In the genomic region with DNA sequence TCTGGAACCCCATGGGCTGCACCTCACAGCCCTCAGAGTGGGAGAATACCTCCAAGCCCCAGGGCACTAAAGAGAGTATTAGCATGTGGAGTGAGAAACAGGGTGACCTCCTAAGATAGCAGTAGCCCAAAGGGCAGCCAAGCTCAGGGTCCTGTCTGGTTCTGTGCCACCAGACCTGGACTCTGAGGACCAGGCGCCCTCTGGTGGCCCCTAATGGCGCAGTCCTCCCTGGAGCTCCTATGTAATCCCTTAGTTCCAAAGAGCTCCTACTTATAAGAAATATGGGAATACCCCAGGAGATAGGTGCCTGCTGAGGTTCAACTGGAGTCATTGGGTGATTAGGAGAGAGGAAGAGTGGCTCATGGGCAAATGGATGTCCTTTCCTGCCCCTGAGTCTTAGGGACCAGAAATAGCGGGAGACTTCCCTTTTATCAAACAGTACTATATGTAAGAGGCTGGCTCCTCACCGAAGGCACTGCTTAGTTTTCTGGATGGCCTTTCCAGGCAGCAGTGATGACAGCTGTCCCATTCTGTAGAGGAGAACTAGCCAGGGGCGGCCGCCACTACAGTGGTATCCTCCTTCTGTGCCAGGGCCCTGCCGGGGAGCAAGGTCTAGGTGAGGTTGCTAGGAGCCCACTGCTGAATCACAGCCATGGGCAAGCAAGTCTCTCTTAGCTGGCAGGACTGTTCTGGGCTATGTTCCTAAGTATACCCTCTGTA, we compare ENCODE assay signal across 8 mouse cellular contexts. TPM values are rescaled to one million over a fixed set of nuclear protein-coding genes. Genes with fewer than 3 reads are reported as not detected.
A peak's percentile ranks its signal among the peaks of the same experiment; 100 is the strongest.
DNase-seq lines count a peak whose midpoint lies in the region; ATAC-seq and TF ChIP-seq lines count a peak whose summit lies in the region.

No protein-coding gene starts in this region.

- TF ChIP-seq POLR2A in kidney, adult 2 months (IDR thresholded peaks at IDR 0.05; ENCODE audit: low read depth, low read length) = no peak

- peaks cover 14% of the 10 kb centered on the region for H3K4me1 ChIP-seq in liver, embryonic 12.5 days
- no peaks in the 10 kb centered on the region for H3K4me1 ChIP-seq in kidney, adult 2 months (ENCODE audit: control insufficient read depth, insufficient read depth, low read length)
- peaks cover 37% of the 10 kb centered on the region for H3K4me1 ChIP-seq in limb, embryonic 10.5 days

- intact Hi-C loops in gastrocnemius, postnatal 36 days (cut with DNase I) = loop anchor here (1.0 to 5.0 kb wide), 3 partner anchors 62 to 186 kb away; partner anchors contain the start of gene Otos

- no peak overlapping the region for H3K4me2 ChIP-seq in liver, embryonic 12.5 days

- 40% methylated on average over 7 of the region's 7 CpGs for WGBS in liver, embryonic 12.5 days (ENCODE audit: insufficient replicate concordance)
- WGBS in kidney, adult 2 months = 51% methylated on average over 7 of the region's 7 CpGs
- WGBS in limb, embryonic 10.5 days = 67% methylated on average over 7 of the region's 7 CpGs

- no peak overlapping the region for H3K27ac ChIP-seq in liver, embryonic 12.5 days
- no peak overlapping the region for H3K27ac ChIP-seq in kidney, adult 2 months (ENCODE audit: insufficient read depth, low read depth, low read length)
- no peak overlapping the region for H3K27ac ChIP-seq in limb, embryonic 10.5 days

- DNase-seq in liver = peak; percentile 66
- peak; percentile 92 for DNase-seq in embryo, embryonic 10.5 days (ENCODE audit: low spot score)
- peak; percentile 75 to 82 for DNase-seq in gastrocnemius, postnatal 36 days
- DNase-seq in kidney, adult 2 months = peak; percentile 84
- peak; percentile 89 for DNase-seq in limb, embryonic 10.5 days (ENCODE audit: low spot score)
- DNase-seq in splenic B cell, adult 2 months (ENCODE audit: low read depth, low spot score) = peak; percentile 31

- H3K27me3 ChIP-seq in liver, embryonic 12.5 days (replicated peaks) = peaks cover 59% of the 10 kb centered on the region
- no peaks in the 10 kb centered on the region for H3K27me3 ChIP-seq in kidney, adult 2 months (replicated peaks; ENCODE audit: control insufficient read depth, insufficient read depth, low read length)
- peaks cover 10% of the 10 kb centered on the region for H3K27me3 ChIP-seq in limb, embryonic 10.5 days (ENCODE audit: low read depth, poor library complexity, severe bottlenecking)
- no peaks in the 10 kb centered on the region for H3K27me3 ChIP-seq in splenic B cell, adult 2 months (ENCODE audit: control insufficient read depth, insufficient read depth, low read length, poor library complexity, severe bottlenecking)

- ATAC-seq in liver, embryonic 12.5 days = no peak
- 0 out of 2 replicates have a peak, but pooled peaks have one; percentile 10 for ATAC-seq in monocyte, adult 5-6 weeks (replicated peaks; ENCODE audit: insufficient number of reproducible peaks, low FRiP score, low TSS enrichment, poor library complexity, severe bottlenecking)

- H3K36me3 ChIP-seq in liver, embryonic 12.5 days = no peaks in the 10 kb centered on the region
- no peaks in the 10 kb centered on the region for H3K36me3 ChIP-seq in kidney, adult 2 months (ENCODE audit: control insufficient read depth, insufficient read depth, low read length)
- H3K36me3 ChIP-seq in limb, embryonic 10.5 days = peaks cover 47% of the 10 kb centered on the region
- H3K36me3 ChIP-seq in splenic B cell, adult 2 months (ENCODE audit: control insufficient read depth, insufficient read depth, low read length, poor library complexity, severe bottlenecking) = no peaks in the 10 kb centered on the region

- no peak overlapping the region for H3K4me3 ChIP-seq in liver, embryonic 12.5 days
- no peak overlapping the region for H3K4me3 ChIP-seq in kidney, adult 2 months (ENCODE audit: insufficient read depth, low read depth, low read length)
- peak overlapping the region; percentile 87 for H3K4me3 ChIP-seq in limb, embryonic 10.5 days

- H3K9ac ChIP-seq in liver, embryonic 12.5 days = no peak overlapping the region

- H3K9me3 ChIP-seq in liver, embryonic 12.5 days (replicated peaks) = no peaks in the 10 kb centered on the region
- no peaks in the 10 kb centered on the region for H3K9me3 ChIP-seq in limb, embryonic 10.5 days (replicated peaks)

- TF ChIP-seq CTCF in kidney, adult 2 months (conservative IDR thresholded peaks at IDR 0.05; ENCODE audit: insufficient read depth, insufficient read length, low read depth, low read length) = peak; percentile 83

RNA-seq across cellular contexts. Expression of gene Gpc1, which starts 2.7 kb away (rescaled TPM):
- polyA plus RNA-seq in liver, embryonic 12.5 days (2016; fragmentation: Nextera tagmentation; extraction: Ambion mirVana) = 5.5 and 7.2 TPM in 2 replicates
- total RNA-seq in gastrocnemius, postnatal 36 days (2021) = 100 to 1,000 TPM; 244 to 266 TPM
- polyA plus RNA-seq in kidney, adult 2 months (2012; rRNA removed) = 21.8 and 24.0 TPM in 2 replicates
- polyA plus RNA-seq in limb, embryonic 10.5 days (2016; fragmentation: Nextera tagmentation; extraction: Ambion mirVana) = 82.0 and 87.4 TPM in 2 replicates
- total RNA-seq in monocyte, adult 5-6 weeks (2017) = 24.0 to 67.4 TPM (median 25.2 TPM) in 3 replicates

Comparison
In these comparisons a context has a peak if more than half of its experiments do, and no peak if none do; other contexts are left out.
1. DNase-seq: peak in every context shown above with its lines; median percentile 92 in embryo, embryonic 10.5 days; 89 in limb, embryonic 10.5 days; 84 in kidney, adult 2 months; 78 in gastrocnemius, postnatal 36 days; 66 in liver; 31 in splenic B cell, adult 2 months.